Mouse (Mus musculus) myocyte (in vitro differentiated cells): ENCODE data around the gene Tln2.

Experiments
- CEBPB ChIP-seq: IDR thresholded peaks from 2 replicates; pipeline ENCODE4 v1.6.1; 2011; ENCODE audit warnings: mild to moderate bottlenecking, moderate library complexity; ENCODE audit not compliant: poor library complexity, insufficient read depth, severe bottlenecking
- E2F4 ChIP-seq: IDR thresholded peaks from one replicate; pipeline ENCODE4 v1.6.1; 2011; ENCODE audit warnings: mild to moderate bottlenecking, control low read depth, moderate library complexity; ENCODE audit not compliant: insufficient read depth
- MAX ChIP-seq: IDR thresholded peaks from one replicate; pipeline ENCODE4 v1.6.1; 2011; ENCODE audit warnings: low read depth, mild to moderate bottlenecking, control low read depth
- MYOD1 ChIP-seq, 3 experiments: IDR thresholded peaks; one replicate each; pipeline ENCODE4 v1.6.1; 2011; ENCODE audit warnings: control low read depth in 2 of 3, low read depth in 2 of 3, mild to moderate bottlenecking in 2 of 3, moderate library complexity in 1 of 3; ENCODE audit not compliant: insufficient read length in 2 of 3, control insufficient read depth in 1 of 3
- MYOG ChIP-seq, 3 experiments: IDR thresholded peaks; one replicate each; pipeline ENCODE4 v1.6.1; 2011; ENCODE audit warnings: control low read depth in 2 of 3, low read depth in 2 of 3, mild to moderate bottlenecking in 2 of 3; ENCODE audit not compliant: insufficient read length in 2 of 3, control insufficient read depth in 1 of 3, insufficient read depth in 1 of 3
- POLR2A ChIP-seq: IDR thresholded peaks from one replicate; pipeline ENCODE4 v1.6.1; 2011; ENCODE audit warnings: low read depth, mild to moderate bottlenecking, control low read depth, moderate library complexity; ENCODE audit not compliant: insufficient read length
- POLR2AphosphoS2 ChIP-seq: IDR thresholded peaks from one replicate; pipeline ENCODE4 v1.6.1; 2011; ENCODE audit warnings: low read depth, control low read depth; ENCODE audit not compliant: insufficient read length
- SRF ChIP-seq: IDR thresholded peaks from one replicate; pipeline ENCODE4 v1.6.1; 2011; ENCODE audit warnings: low read depth; ENCODE audit not compliant: control insufficient read depth, insufficient read length
- TCF12 ChIP-seq: IDR thresholded peaks from one replicate; pipeline ENCODE4 v1.6.1; 2011; ENCODE audit warnings: mild to moderate bottlenecking, control low read depth; ENCODE audit not compliant: poor library complexity, insufficient read depth, severe bottlenecking
- USF1 ChIP-seq: IDR thresholded peaks from one replicate; pipeline ENCODE4 v1.6.1; 2011; ENCODE audit warnings: low read depth, mild to moderate bottlenecking, control low read depth, moderate library complexity

GRCm38 (mm10) chr9:67205175-67205574 is 354.3 kb downstream of the Tln2 start:
- TF ChIP-seq USF1: no peak
- peak in 1 of 3 experiments; percentile 10 for TF ChIP-seq MYOD1 (IDR thresholded peaks at IDR 0.05; ENCODE audit: control insufficient read depth in 1 of 3, insufficient read length in 2 of 3, low read depth in 2 of 3)
- TF ChIP-seq POLR2A: no peak
- no peak for TF ChIP-seq CEBPB
- TF ChIP-seq TCF12: no peak
- no peak for TF ChIP-seq POLR2AphosphoS2
- TF ChIP-seq E2F4: no peak
- no peak for TF ChIP-seq MAX
- TF ChIP-seq MYOG (IDR thresholded peaks at IDR 0.05; ENCODE audit: control insufficient read depth in 1 of 3, insufficient read depth in 1 of 3, insufficient read length in 2 of 3, low read depth in 2 of 3): no peak
- TF ChIP-seq SRF: no peak
